Mouse (Mus musculus) stomach, embryonic 15.5 days (tissue): Measurements from ENCODE around the gene Lbhd2. TPM values are rescaled to one million over a fixed set of nuclear protein-coding genes. Genes with fewer than 3 reads are reported as not detected.

Source experiments
- ATAC-seq: fragments of 200-750 bp; cut with Nextera tagmentation; 2 replicates; pipeline ENCODE4 v1.8.0; 2017; ENCODE audit warnings: low read depth, moderate number of reproducible peaks, moderate TSS enrichment; ENCODE audit not compliant: insufficient read depth, low FRiP score
- H3K27ac ChIP-seq: fragments of 300-500 bp; sonication (generic); 2 replicates; pipeline ENCODE4 v1.5.1; 2015; ENCODE audit warnings: mild to moderate bottlenecking, inconsistent platforms
- H3K27me3 ChIP-seq: fragments of 300-500 bp; sonication (generic); replicated peaks from 2 replicates; pipeline ENCODE4 v1.6.1; 2015; ENCODE audit warnings: inconsistent platforms
- H3K36me3 ChIP-seq: fragments of 300-500 bp; sonication (generic); 2 replicates; pipeline ENCODE4 v1.6.1; 2015; ENCODE audit warnings: inconsistent platforms
- H3K4me1 ChIP-seq: fragments of 300-500 bp; sonication (generic); 2 replicates; pipeline ENCODE4 v1.6.1; 2015; ENCODE audit warnings: inconsistent platforms
- H3K4me2 ChIP-seq: fragments of 300-500 bp; sonication (generic); 2 replicates; pipeline ENCODE4 v1.6.1; 2015; ENCODE audit warnings: mild to moderate bottlenecking, inconsistent platforms
- H3K4me3 ChIP-seq: fragments of 300-500 bp; sonication (generic); replicated peaks from 2 replicates; pipeline ENCODE4 v1.5.1; 2015; ENCODE audit warnings: inconsistent platforms
- H3K9ac ChIP-seq: fragments of 300-500 bp; sonication (generic); 2 replicates; pipeline ENCODE4 v1.6.1; 2015; ENCODE audit warnings: inconsistent platforms
- H3K9me3 ChIP-seq: fragments of 300-500 bp; sonication (generic); 2 replicates; pipeline ENCODE4 v1.6.1; 2016; ENCODE audit warnings: inconsistent platforms
- WGBS: fragments of 180-500 bp; shearing (Covaris S2); methylation state at CpG from one replicate; pipeline ENCODE4 v1.1.7; 2015; 5-methylcytosine and 5-hydroxymethylcytosine counted together
- polyA plus RNA-seq: library from polyadenylated mRNA; unstranded; fragments of >200 nt; fragmentation: Nextera tagmentation; extraction: Ambion mirVana; gene quantifications from 2 replicates; pipeline ENCODE4 v1.2.1, GENCODE M21; 2015

The Lbhd2 gene
- polyA plus RNA-seq, 1 experiment from 2014 or later: 1.7 TPM

DNA sequence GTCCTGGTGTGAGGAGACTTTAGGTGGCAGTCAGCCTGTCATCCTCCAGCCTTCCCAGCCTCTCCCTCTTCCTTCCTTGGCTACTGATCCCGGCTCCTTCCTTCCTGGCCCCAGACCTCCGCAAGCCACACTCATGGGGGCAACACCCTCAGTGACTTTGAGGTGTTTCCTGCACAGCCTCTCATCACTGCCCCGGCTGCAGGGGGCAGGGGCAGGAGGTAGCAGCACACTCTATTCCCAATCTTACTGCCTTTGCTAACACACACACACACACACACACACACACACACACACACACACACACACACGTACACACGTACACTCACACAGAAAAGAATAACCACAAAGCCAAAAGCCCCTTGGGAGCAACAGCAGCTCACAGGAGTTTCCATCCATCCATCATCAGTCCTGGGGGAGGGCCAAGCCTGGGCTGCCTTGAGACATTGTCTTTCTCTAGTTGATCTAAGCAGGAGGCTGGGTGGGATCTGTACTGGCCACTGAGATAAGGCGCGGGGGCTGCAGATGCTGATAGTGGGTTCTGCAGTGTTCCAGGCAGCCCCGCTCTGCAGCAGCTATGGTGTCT is 28.2 kb downstream of the Lbhd2 start:
- no peaks in the 10 kb centered on the region for H3K9me3 ChIP-seq
- H3K4me3 ChIP-seq: no peak overlapping the region
- no peak overlapping the region for H3K27ac ChIP-seq
- 27% methylated on average over 8 of the region's 8 CpGs for WGBS
- H3K9ac ChIP-seq: no peak overlapping the region
- H3K36me3 ChIP-seq: no peaks in the 10 kb centered on the region
- peaks cover 25% of the 10 kb centered on the region for H3K4me1 ChIP-seq
- peak; percentile 67; the same call in 1 of the 2 replicates for ATAC-seq
- peaks cover 13% of the 10 kb centered on the region for H3K27me3 ChIP-seq
- H3K4me2 ChIP-seq: 0 out of 2 replicates have a peak overlapping the region, but pooled peaks have one; percentile 13

DNA sequence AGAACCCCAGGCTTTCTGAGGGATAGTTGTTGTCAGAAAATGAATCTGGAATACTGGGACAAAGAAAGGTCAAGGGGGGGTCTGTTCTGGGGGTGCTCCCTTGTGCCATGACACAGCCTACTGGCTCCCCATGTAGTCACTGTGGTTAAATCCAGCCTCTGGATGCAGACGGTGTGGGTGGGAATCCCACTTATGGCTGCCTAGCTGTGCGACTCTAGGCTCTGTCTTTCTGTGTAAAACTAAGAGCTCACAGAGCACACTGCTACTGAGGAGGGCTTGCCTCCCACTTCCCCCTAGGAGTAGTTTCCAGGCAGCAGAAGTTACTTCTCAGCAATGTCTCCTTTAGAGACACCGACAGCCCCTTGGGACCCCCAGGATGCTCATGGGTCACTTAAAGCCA is 29.6 kb downstream of the Lbhd2 start:
- Histone ChIP-seq H3K4me1 (peaks cover 15% of the 10 kb centered on the region), H3K27me3 (peaks cover 6% of the 10 kb centered on the region)
- WGBS: 86% methylated on average over 3 of the region's 3 CpGs

DNA sequence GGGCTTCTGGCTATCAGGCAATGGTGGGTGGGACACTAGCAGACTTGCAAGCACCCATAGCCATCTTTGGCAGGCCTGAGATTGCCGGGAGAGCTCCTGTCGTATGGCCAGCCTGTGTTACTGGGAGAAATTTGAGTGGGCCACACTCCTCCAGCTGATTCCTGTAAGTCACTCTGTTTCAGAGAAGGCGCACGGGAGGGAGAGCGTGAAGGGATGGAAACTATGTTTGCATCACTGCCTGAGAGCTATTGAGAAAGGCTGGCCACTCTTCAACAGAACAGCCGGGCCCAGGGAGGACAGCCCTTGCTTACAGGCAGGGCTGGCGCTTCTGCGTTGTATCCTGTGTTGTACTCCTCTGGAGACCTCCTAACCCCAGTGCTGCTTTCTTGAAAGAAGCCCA is 30.0 kb downstream of the Lbhd2 start:
- Histone ChIP-seq H3K4me1 (peaks cover 12% of the 10 kb centered on the region; the same call in 1 of the 2 replicates), H3K4me3 (no peak overlapping the region), H3K4me2 (no peak overlapping the region), H3K27me3 (peaks cover 4% of the 10 kb centered on the region), H3K9ac (no peak overlapping the region), H3K27ac (no peak overlapping the region), H3K9me3 (no peaks in the 10 kb centered on the region), H3K36me3 (no peaks in the 10 kb centered on the region)
- ATAC-seq: no peak
- 64% methylated on average over 8 of the region's 8 CpGs for WGBS

More for the DNA sequence above, 29.6 kb downstream of the Lbhd2 start:
- no peaks in the 10 kb centered on the region for H3K36me3 ChIP-seq
- H3K9me3 ChIP-seq: no peaks in the 10 kb centered on the region
- H3K4me3 ChIP-seq: no peak overlapping the region
- no peak overlapping the region for H3K27ac ChIP-seq
- no peak overlapping the region for H3K9ac ChIP-seq
- no peak for ATAC-seq
- no peak overlapping the region for H3K4me2 ChIP-seq

DNA sequence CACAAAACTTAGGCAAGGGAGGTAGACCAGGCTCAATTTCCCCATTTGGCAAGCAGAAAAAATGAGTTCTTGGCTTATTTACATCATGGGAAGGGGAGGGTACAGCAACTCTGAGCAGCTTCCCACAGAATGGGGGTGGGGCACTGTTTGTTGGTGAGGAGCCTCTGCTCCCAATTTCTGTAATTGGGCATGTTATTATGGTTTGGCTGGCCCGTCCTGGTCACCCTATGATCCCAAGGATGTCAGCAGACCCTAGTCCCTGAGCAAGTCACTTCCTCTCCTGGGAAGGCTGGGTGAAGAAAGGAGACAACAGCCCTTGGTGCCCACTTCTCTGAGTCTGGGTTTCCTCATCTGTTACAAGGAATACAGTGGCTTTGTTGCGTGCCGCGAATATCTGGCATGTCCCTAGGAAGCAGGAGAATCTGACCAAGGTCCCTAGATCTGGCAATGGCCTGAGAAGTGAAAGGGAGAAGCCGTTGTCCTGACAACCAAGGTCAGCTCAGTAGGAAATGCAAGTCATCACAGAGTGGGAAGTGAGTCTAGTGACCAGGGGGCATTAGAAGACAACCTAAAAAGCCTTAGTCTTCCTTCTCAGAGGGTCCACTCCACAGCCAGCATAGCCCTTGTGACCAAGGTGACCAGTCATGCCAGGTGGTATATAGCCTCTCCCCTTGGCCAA is 30.8 kb downstream of the Lbhd2 start:
- no peaks in the 10 kb centered on the region for H3K36me3 ChIP-seq
- no peak overlapping the region for H3K27ac ChIP-seq
- 64% methylated on average over 5 of the region's 5 CpGs for WGBS
- no peak overlapping the region for H3K9ac ChIP-seq
- H3K4me2 ChIP-seq: no peak overlapping the region
- no peak overlapping the region for H3K4me3 ChIP-seq
- peaks cover 8% of the 10 kb centered on the region for H3K27me3 ChIP-seq
- H3K9me3 ChIP-seq: no peaks in the 10 kb centered on the region
- no peak for ATAC-seq
- H3K4me1 ChIP-seq: peaks cover 11% of the 10 kb centered on the region; the same call in 1 of the 2 replicates

DNA sequence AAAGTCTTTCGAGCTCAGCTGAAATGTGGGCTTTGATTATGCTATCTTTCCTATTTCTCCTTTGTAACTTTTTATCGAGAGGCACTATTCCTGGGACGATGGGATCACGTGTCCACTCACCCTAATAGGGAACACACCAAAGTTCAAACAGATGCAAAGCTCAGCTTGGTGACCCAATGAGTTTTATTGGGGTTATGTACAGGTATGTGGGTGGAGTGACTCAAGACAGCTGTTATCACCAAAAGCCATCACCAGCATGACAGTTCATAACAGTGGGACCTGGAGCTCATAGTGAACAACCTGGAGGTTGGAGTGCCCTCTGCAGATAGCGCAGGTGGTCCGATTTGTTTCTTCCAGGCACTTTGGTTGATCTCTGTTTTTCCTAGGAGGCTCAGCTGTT is 32.2 kb downstream of the Lbhd2 start:
- Histone ChIP-seq H3K4me2 (no peak overlapping the region), H3K9me3 (no peaks in the 10 kb centered on the region), H3K36me3 (no peaks in the 10 kb centered on the region), H3K27ac (no peak overlapping the region), H3K4me3 (no peak overlapping the region), H3K27me3 (peaks cover 22% of the 10 kb centered on the region), H3K9ac (no peak overlapping the region), H3K4me1 (peaks cover 8% of the 10 kb centered on the region; the same call in 1 of the 2 replicates)
- WGBS: 79% methylated on average over 6 of the region's 6 CpGs
- no peak for ATAC-seq

DNA sequence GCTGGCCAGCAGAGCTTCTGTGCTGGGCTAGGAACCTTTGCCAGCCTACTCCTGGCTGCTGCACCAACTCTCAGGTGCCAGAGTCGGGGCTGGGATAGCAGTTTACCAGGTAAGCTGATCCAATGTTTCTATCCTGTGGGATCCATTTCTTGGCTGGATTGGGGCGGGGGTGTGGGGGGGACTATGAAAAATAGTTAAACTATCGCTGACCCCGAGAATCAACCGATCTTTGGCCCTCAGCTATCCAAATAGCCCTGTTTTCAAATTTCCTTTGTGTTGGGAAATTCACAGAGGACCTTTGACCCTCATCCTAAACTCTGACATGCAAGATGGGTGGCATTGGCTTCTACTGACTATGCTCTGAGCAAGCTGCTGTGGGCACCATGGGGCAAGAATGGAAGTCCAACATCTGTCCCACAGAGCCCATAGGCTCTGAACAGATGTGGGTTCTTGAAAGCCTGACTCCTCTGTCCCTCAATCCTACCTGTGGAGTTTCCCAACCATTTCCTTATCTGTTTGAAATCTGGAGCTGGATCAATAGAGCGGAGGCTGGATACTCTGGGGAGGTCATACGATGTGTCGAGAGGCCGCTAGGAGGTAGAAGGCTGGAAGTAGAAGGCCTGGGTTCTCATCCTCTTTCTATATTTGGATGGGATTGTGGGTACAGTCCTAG is 34.2 kb downstream of the Lbhd2 start:
- no peak overlapping the region for H3K4me2 ChIP-seq
- H3K36me3 ChIP-seq: no peaks in the 10 kb centered on the region
- no peak overlapping the region for H3K4me3 ChIP-seq
- peaks cover 16% of the 10 kb centered on the region for H3K4me1 ChIP-seq
- no peaks in the 10 kb centered on the region for H3K9me3 ChIP-seq
- no peak for ATAC-seq
- H3K27ac ChIP-seq: no peak overlapping the region
- peaks cover 42% of the 10 kb centered on the region for H3K27me3 ChIP-seq
- 80% methylated on average over 9 of the region's 9 CpGs for WGBS
- no peak overlapping the region for H3K9ac ChIP-seq

DNA sequence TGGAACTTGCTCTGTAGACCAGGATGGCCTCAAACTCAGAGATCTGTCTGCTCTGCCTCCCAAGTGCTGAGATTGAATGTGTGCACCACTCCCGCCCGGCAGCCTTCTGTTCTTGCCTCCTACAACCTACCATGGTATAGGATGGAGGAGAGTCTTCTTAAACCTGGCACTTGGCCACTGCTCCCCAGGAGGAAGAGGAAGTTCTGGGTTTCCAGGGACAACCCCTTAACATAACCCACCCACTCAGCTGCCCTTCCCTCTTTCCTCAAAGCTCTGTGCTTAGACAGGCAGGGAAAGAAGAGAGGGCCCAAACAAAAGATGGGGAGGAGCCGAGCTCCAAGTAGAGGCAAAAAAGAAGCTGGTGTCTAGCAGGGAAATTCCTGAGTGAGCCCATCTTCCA is 34.9 kb downstream of the Lbhd2 start:
- Histone ChIP-seq H3K36me3 (no peaks in the 10 kb centered on the region), H3K9ac (no peak overlapping the region), H3K27me3 (peaks cover 49% of the 10 kb centered on the region), H3K27ac (no peak overlapping the region), H3K9me3 (no peaks in the 10 kb centered on the region), H3K4me3 (no peak overlapping the region), H3K4me1 (peaks cover 17% of the 10 kb centered on the region), H3K4me2 (no peak overlapping the region)
- ATAC-seq: no peak
- WGBS: 71% methylated on average over 3 of the region's 3 CpGs

DNA sequence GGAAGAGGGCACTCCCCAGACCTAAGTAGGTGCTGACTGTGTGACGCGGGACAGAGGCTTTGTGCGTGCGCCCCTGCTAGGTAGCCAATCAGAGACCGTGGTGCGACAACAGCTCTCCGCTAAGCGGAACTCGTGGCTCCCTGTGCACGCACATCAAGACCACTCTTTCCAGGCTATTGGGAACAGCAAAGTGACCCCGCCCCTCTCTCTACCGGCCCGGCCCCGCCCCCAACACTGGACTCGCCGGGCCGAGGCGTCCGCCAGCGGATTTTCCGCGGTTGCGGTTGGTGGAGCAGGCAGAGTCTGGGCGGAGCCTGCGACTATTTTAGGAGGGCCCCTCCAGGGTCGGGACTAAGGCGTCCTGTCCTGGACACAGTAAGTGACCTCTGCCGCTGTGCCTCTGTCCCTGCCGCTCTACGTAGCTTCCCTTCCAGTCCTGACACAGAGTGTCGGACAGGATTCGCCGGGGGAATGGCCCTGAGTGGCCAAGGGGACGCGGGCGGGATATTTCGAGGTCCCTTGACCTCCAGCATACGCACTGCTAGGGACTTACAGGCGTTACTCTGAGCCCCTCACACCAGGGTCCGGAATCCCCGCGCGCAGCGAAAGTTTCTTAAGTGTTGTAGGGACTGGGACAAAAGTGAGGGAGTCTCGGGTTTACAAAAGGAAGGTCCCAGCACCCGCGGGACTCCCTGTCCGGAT is 35.9 kb downstream of the Lbhd2 start, which contains the start of gene Tnfaip2:
Gene Tnfaip2, plus strand, starts transcription at position 161 of the 702 bp plus-strand sequence.
- 2% methylated on average over 48 of the region's 48 CpGs for WGBS
- H3K27me3 ChIP-seq: peaks cover 59% of the 10 kb centered on the region

DNA sequence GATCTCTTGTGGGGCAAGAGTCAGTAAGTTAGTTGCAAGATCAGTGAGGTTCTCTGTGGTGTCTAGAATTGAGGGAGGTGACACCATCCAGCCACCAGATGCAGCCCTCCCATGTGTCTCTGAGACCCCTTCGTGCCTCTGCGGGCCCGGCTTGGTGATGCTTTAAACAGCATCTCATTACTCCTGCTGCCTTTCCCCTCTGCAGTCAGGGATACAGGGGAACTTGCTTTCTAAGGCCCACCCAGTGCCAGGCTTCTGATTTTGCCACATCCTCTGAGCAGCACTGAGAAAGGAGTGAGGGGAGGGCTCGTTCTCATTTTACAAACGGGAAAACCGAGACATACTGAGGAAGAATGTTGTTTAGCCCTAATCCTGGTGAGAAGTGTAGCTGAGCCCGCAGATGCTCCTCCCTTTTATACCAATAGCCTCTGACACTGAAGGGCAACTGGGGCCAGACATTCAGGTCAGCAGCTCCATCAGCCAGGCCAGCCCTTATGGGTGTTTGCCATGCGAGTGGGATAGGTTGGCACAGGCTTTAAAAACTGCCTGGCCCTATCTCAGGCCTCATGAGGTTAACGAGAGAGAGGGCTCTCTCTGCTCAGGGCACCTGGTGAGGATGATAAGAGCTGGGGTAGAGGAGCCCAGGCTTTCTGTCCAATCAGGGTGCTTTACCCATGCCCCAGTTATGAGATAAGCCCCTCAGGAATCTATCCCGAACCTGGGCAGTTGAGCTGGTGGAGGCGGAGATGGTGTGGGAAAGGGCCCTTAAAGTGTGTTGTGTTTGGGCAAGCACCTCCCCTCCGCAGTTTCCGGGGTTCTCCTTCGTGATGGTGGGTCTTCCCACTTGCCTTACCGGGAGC is 36.6 kb downstream of the Lbhd2 start:
- H3K27me3 ChIP-seq: peaks cover 66% of the 10 kb centered on the region
- no peak overlapping the region for H3K27ac ChIP-seq
- ATAC-seq: peak; percentile 90
- no peaks in the 10 kb centered on the region for H3K36me3 ChIP-seq
- peak overlapping the region; percentile 40 for H3K4me3 ChIP-seq
- H3K4me1 ChIP-seq: peaks cover 20% of the 10 kb centered on the region
- no peaks in the 10 kb centered on the region for H3K9me3 ChIP-seq
- H3K4me2 ChIP-seq: peak overlapping the region; percentile 82
- WGBS: 27% methylated on average over 15 of the region's 15 CpGs
- no peak overlapping the region for H3K9ac ChIP-seq

More for the DNA sequence above, 35.9 kb downstream of the Lbhd2 start, which contains the start of gene Tnfaip2:
- ATAC-seq: peak; percentile 84
- H3K9me3 ChIP-seq: no peaks in the 10 kb centered on the region
- H3K27ac ChIP-seq: no peak within 1 kb of the TSS; the same call in 1 of the 2 replicates
- no peak within 1 kb of the TSS for H3K9ac ChIP-seq
- peak within 1 kb of the TSS; percentile 82 for H3K4me2 ChIP-seq
- peaks cover 20% of the 10 kb centered on the region for H3K4me1 ChIP-seq
- H3K4me3 ChIP-seq: peak within 1 kb of the TSS; percentile 40
- no peaks in the 10 kb centered on the region for H3K36me3 ChIP-seq

DNA sequence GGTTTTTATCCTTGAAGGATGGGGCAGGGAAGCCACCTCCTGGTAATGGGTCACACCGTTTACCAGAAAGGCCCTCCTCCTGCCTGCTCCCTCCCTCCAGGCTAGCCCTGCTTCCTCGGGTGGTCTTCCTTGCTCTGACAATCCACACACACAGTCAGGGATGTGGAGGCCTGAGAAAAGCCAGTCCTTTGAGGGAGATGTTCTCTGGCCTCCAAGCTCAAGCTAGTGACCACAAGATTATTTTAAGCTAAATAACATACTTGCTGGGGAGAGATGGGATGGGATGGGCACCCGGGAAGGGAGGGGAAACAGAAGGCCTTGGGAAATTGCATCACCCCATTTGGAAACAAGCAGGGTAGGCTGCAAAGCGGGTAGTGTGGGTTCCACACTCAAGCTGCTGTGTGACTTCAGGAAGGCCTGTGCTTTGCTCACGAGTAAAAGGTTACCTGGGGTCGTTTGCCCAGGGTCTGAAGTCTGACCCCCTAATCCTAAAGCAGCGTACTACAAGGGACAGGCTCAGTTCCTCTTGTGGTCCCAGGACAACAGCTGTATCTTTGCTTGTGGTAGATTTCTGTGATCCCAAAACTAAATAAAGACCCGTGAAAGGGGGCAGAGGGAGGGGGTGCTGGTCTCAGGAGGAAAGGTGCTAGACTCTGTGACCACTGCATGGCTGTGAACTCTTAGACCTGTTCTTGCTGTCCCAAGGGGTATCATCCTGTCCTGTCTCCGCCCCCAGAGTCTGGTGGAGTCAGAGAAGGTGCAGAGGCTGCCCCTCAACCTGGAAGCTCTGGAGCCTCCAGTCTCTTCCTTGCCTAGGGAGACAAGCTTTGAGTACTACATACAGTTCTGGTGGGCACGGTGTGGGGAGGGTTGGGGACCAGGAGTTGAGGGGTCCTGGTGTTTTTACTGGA is 37.6 kb downstream of the Lbhd2 start:
- Histone ChIP-seq H3K9ac (no peak overlapping the region), H3K4me2 (peak overlapping the region; percentile 21), H3K4me3 (peak overlapping the region; percentile 40; the same call in 1 of the 2 replicates), H3K27ac (no peak overlapping the region), H3K36me3 (no peaks in the 10 kb centered on the region), H3K4me1 (peaks cover 24% of the 10 kb centered on the region), H3K9me3 (no peaks in the 10 kb centered on the region), H3K27me3 (peaks cover 76% of the 10 kb centered on the region)
- WGBS: 43% methylated on average over 10 of the region's 10 CpGs
- no peak for ATAC-seq
